Mouse (Mus musculus) NIH3T3 (cell line): Measurements from ENCODE around the gene Tmem14a.
A peak's percentile ranks its signal among the peaks of the same experiment; 100 is the strongest.
"Not testable (repeated sequence)": the region's sequence is repeated elsewhere in the genome, so short reads cannot be mapped to it uniquely, and the experiment has no call there.

Experiments used
- DNase-seq: peaks from one replicate; pipeline ENCODE4 v3.0.0-alpha.2; 2012; ENCODE audit warnings: low read depth

Gene Tmem14a

DNA sequence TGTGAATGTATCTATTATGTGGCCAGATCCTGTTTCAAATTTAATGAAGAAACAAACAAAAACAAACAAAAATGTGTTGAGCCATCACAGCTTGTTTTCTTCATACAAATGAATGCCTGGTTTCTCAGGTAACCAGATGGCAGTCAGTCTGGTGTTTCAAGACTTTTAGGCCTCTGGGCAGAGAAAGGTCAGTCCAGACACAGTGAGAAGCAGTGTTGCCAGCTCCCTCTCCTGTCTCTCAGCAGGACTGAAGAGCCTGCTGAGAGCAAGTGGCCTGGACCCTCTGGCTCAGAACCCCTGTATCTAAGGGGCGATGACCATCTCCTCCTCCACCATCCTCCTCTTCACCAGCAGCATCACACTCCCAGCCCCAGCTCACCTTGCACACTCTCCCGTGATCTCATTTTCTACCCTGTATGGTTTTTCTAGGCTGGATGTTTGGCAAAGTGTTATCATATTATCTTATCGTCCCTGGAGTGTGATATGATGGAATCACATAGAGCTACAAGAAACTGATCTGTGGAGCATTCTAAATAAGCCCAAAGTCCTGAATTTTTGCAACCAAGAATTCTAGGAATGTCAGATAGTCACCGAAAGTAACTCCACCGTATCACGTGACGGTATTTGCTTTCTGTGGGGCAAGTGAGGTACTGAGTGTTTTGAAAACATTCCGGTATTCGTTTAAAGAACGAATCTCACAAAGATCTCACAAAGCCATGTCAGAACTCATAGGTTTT, 34.4 kb downstream of the Tmem14a start:
- no peak for DNase-seq

DNA sequence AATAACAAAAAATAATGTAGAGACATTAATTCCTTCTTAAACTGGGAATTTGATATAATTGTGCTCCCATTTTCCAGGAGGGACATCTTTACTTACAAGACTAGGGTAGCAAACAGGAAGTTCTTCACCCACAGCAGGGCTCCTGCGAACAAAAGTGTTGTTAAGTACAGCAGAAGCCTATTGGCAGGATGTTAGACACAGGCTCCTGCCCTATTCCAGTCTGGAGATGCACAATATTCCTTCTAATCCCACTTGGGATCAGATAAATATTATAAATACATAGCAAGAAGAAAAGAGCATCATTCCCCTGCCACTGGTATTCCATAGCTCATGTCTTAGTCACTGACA, 34.9 kb downstream of the Tmem14a start:
- no peak for DNase-seq

DNA sequence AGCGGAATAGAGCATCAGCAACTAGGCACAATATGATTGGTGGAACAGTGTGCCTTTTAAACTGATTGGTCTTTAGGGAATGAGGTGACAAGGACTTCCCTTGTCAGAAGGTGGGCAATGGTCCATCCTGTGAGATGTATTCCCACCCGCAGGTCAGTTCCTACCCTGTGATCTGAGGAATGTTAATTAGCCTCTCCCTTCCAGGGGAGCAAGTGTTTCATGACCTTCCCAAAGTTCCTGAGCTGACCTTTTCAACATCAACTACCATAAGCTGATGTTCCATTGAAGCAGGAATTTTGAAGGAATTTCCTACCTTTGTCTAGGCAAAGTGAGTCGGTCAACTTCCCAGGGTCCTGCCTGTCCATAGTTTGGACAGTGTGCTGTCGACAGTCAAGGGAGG, 35.5 kb downstream of the Tmem14a start:
- no peak for DNase-seq

DNA sequence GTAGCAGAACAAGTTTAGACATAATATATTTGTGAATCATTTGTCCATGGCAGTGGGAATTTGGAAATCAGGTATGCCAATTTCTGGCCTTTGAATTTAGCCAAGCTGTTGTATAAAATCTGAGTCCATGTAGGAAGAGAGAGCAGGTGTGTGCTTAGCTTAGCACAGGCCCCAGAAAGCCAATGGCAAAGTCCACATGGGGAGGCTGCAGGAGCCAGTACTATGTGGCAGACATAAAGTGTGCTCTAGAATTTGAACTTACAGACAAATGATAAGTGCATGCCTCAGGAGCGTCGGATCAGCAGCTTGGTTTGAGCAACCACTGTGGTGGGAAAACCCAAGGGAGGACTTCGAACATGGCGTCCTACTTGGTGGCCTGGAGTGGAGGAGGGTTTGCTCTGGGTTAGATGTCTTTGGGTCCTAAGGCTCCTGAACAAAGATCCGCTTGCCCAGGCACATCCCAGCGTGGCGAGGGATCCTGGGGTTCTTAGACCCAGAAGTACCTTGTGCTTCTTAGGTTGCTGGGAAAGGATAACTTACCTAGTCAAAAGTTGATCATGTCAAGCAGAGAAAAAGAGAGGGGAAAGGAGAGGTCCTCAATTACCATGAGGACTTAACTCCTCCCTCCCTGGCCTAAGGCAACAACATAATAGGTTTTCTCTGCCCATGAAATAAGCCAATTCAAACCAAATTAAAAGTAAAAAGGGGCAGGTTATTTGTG, 37.4 kb downstream of the Tmem14a start:
- no peak for DNase-seq

DNA sequence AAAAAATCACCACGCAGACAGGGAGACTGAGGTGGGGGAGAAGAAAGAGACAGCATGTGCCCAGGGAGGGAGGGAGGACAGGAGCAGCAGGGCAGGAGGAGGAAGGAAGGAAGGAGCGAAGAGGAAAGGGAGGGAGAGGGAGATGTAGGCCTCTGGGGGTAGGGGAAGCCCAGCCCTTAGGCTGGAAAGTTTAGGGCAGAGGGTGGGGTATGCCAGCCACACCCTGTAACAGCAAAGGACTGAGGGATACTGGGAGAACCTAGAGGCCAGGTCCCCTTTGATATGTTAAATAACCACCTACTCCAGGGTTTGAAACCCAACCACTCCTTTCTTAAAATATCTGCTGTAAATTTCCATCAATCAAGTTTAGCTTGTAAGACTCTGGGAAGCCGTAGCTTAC, 38.0 kb downstream of the Tmem14a start:
- DNase-seq = no peak

DNA sequence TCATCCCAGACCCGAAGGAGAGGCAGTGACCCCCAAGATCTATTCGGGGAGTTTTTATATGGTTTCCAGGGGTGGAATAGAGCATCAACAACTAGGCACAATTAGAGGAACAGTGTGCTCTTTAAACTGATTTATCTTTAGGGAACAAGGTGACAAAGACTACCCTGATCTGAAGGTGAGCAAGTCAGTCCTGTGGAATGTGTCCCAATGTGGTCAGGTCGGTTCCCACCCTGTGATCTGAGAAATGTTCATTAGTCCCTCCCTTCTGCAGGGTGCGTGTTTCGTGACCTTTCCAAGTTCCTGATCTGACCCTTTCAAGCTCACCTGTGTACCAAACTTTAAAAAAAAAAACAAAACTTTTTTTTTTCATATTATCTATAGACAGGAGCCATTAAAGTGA, 38.5 kb downstream of the Tmem14a start:
- DNase-seq = no peak

DNA sequence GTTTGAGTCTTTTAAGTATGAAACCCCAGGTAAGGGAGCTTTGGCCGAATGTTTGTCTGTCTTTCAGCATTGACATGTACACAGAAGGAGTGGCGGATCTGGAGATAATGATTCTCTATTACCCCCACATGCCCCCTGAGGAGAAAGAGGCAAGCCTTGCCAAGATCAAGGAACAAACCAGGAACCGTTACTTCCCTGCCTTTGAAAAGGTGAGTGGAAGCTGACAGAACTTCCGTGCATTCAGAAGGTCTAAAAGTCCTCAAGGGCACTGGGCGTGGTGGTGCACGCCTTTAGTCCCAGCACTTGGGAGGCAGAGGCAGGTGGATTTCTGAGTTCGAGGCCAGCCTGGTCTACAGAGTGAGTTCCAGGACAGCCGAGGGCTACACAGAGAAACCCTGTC, 41.6 kb downstream of the Tmem14a start:
- DNase-seq = not testable (repeated sequence)

DNA sequence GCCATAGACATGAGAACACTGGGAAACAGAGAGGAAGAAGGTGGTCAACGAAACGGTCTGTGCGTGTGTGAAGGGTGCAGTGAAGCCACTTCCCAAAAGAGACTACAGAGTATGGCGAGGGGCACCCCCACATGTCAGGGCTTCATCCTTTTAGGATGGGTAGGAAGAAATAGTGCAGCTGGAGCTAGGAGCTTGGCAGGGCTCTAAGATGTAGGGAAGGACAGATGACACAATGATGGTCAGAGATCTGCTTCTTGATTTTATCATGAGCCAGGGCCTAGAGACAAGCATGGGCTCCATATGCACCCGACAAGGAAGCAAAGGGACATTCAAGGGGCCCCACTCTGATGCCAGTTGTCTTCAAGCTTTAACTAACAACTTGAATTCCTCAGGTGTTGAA, 44.0 kb downstream of the Tmem14a start:
- DNase-seq = no peak

DNA sequence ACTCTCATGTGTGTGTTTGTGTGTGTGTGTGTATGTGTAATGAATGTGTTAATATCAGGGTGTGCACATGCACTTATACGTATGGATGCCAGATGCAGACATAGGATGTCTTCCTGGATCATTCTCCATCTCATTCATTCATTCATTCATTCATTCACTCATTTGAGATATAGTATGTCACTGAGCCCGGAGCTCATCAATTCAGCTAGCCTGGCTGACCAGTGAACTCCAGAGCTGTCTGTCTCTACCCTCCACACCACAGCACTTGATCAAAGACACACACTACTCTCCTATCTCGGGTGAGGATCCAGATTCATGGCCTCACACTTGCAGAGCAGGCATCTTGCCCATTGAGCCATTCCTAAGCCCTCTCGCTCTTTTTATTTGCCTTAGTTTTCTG, 45.6 kb downstream of the Tmem14a start:
- no peak for DNase-seq

DNA sequence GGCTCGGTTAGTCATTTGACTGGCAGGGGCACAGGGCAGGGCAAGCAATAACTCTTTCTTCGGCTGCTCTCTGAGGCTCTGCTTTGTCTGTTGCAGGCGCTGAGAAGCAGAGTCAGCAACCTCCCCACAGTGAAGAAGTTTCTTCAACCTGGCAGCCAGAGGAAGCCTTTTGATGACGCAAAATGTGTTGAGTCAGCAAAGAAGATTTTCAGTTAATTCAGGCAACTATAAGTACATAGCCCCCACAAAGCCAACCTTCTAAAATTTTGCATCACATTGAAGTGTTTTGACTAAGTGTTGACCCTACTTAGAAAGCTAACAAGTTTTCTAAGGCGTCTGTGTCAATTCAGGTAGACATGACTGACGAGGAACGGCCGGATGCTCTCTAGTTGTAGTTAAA, 46.4 kb downstream of the Tmem14a start:
- no peak for DNase-seq

DNA sequence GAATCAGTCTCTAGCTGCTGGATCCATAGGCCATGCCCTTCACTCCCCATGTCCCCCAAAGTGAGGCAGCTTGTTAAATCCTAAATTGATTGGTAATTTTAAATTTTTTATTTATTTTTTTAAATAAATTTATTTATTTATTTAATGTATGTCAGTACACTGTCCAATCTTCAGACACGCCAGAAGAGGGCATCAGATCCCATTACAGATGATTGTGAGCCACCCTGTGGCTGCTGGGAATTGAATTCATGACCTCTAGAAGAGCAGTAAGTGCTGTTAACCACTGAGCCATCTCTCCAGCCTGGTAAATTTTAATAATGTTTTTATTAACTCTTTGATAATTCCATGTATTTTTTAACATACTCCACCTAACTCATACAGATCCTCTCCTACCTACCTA, 48.4 kb downstream of the Tmem14a start:
- no peak for DNase-seq

DNA sequence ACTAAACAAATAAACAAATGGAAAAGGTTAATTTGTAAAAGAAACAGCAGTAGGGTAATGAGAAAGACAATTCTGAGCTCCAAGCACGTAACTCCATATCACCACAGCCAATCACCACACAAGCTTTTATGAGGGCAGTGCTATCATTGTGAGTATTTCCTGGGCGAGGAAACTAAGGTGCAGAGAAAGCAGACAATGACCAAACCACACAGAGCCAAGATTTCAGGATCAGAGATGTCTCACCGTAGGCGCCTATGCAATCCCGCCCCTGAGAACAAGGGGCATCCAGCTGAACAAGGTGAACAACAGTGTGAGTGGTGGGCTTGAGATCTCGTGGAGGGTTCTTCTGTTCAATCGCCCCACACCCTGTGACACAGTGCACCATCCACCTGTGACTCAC, 49.1 kb downstream of the Tmem14a start:
- DNase-seq = not testable (repeated sequence)

DNA sequence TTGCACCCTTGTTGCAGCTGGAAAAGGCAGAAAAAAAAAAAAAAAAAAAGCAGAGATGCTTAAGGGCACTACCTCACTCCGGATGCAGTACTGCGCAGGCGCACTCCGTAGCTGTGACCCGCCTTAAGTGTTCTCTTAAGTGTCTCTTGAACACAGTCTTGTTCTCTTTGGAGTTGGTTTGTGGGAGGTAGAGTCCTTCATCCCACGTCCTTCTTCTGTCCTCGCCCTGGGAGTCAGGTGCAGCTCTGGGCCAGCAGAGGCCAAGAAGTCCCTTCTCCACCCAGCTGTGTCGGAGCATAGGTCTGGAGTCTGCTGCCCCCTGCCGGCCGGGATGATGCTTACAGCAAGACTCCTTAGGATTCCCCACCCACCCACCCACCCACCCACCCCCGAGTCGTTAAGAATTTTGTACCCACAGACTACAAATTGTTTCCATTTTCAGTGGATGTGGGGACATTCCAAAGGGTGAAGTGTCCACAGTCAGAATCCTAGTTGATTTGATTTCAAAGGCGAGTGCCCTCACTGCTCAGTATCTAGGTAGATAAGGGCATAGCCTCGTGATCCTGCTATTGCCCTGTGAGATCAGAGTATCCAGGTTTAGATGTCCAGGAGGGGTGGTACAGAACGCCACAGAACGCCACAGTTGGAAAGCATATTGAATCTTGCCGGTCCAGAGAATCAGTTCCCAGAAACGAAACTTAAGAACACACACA, 53.1 kb downstream of the Tmem14a start:
- peak; percentile 69 for DNase-seq

DNA sequence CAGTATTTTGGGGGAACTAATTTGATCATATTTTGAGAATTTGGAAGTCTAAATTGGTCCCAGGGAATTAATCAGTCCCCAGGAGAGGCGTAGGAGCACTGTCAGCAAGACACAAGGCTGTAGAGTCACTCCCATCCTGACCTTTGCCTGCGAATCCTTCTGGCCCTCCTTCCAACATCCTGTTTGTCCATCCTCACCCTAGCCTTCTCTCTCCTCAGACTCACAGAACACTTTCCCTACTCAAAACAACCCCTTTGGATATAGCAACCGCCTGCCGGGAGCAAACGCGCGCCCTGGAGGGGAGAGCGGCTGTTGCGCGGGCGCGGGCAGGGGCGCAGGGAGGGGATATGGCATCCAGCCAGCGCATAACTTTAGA, 53.7 kb downstream of the Tmem14a start:
- DNase-seq = no peak

DNA sequence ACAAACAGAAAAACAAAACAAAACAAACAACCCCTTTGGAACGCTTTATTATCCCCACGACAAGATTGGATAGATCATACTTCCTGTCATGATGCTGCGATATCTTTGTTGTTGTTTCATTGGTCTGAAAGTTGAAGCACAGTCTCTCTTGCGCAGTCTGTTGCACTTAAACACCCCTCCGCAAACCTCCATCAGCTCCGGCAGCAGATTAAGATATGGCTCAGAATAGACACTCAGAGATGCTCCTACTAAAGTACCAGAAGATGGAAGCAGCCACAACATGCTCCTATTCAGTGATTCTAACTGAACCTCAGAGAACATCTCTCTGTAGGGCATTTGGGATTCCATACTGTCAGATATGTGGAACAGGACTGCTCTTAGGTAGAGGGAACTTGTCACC, 54.7 kb downstream of the Tmem14a start:
- no peak for DNase-seq

DNA sequence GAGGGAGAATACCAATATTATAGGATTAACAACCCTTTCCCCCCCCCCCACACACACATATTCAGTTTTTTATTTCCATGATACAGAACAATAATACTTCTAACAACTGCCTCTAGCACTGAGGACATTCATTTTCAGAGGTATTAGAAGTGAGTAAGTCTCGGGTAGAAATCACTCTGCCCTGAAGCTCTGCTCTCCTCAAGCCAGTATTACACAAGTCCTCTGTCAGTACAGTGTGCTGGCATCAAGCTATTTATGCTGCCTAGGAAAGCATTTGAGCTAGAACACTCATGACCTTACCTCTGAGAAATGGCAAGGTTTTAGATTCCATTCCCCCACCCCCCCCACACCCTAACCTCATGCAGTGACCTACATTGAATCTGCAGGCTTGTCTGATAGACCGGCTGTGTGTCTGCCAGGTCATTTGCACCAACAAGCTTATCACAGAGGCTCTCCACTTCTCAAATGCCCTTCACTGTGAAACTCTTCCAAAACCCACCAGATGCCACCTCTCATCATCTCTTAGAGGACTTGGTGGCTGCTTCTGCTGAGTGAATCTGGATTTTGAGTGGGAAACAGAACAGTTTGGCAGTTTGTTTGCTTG, 56.2 kb downstream of the Tmem14a start:
- DNase-seq = no peak

DNA sequence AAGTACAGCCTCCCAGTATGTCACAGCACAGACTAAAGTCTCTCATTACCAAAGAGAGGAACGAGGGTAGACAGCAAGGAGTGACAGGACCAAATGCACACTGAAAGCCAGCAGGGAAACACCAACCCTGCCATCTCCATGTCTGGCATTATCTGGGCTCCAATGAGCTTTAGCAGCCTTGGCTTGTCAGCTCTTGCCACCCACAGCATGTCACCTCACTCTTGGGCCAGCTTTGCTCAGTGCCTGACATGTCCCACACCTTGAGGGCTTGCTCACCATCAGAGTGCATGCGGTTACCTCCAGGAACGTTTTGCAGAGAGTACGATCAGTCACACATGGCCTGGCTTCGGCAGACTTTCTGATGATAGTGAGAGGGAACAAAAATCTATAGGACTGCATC, 57.0 kb downstream of the Tmem14a start:
- DNase-seq = not testable (repeated sequence)

DNA sequence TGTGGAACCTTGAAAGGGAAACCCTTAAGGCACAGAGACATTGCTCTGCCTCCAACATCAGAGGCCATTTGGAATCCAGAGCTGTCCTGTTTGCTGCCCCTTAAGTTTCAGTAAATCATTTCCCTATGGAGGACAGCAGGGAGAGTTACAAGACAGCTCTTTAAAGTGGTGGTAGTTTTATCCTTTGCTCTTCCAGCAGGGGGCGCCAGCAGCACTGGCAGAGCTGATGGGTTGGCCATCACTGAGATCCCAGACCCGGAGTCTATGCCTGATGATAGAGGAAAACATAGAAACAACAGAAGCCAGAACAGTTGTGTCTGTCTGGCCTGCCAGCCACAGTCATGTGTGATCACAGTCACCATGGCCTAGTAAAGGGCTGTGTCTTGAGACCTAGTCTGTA, 57.8 kb downstream of the Tmem14a start:
- not testable (repeated sequence) for DNase-seq
